In genomic region chr3:100653291-100653690, GRCm38 (mm10) we compare ENCODE assay signal across 16 mouse cellular contexts.
"Had no signal": no experiment of that assay in that cellular context is flagged by ENCODE, and none has a peak within 500 bp of the region (broad histone marks: within the 10 kb centered on the region; RNA-seq: fewer than 3 reads in every experiment).

No protein-coding gene starts in this region.

- H3K27ac ChIP-seq: neural tube, embryonic 13.5 days; neural tube, embryonic 15.5 days; stomach, embryonic 15.5 days; stomach, postnatal 0 days had no signal

- H3K9ac ChIP-seq: neural tube, embryonic 13.5 days; neural tube, embryonic 15.5 days; stomach, embryonic 15.5 days had no signal

- DNase-seq: retina, postnatal 1 day; right cerebral cortex, adult 18-20 months; right cerebral cortex, postnatal 14 days; right cerebral cortex, postnatal 25 days; right cerebral cortex, postnatal 4 days; spleen, adult 18-20 months; thymus, adult 18-20 months; thymus, adult 2 months; thymus, postnatal 14 days; thymus, postnatal 25 days; thymus, postnatal 36 days; thymus, postnatal 4 days had no signal

- H3K4me1 ChIP-seq: neural tube, embryonic 13.5 days; neural tube, embryonic 15.5 days; stomach, embryonic 15.5 days had no signal

- H3K27me3 ChIP-seq: neural tube, embryonic 13.5 days; neural tube, embryonic 15.5 days; stomach, embryonic 15.5 days had no signal

- H3K4me3 ChIP-seq: neural tube, embryonic 13.5 days; neural tube, embryonic 15.5 days; stomach, embryonic 15.5 days had no signal
